Mouse (Mus musculus) embryonic facial prominence, embryonic 14.5 days (tissue): Measurements from ENCODE around the gene Sult5a1. TPM values are rescaled to one million over a fixed set of nuclear protein-coding genes. Genes with fewer than 3 reads are reported as not detected.

Experiments used
- ATAC-seq: fragments of 200-750 bp; cut with Nextera tagmentation; 2 replicates; pipeline ENCODE4 v1.8.0; 2017; ENCODE audit warnings: low read depth, moderate number of reproducible peaks, moderate TSS enrichment
- DNase-seq: peaks from one replicate; pipeline ENCODE4 v3.0.0-alpha.2; 2015; ENCODE audit warnings: low spot score
- H3K27ac ChIP-seq: fragments of 300-500 bp; sonication (generic); replicated peaks from 2 replicates; pipeline ENCODE4 v1.5.1; 2014; ENCODE audit warnings: low read depth, mild to moderate bottlenecking, low read length, moderate library complexity
- H3K27me3 ChIP-seq: fragments of 300-500 bp; sonication (generic); replicated peaks from 2 replicates; pipeline ENCODE4 v1.6.1; 2014; ENCODE audit warnings: low read length; ENCODE audit not compliant: control insufficient read depth, insufficient read depth
- H3K36me3 ChIP-seq: fragments of 300-500 bp; sonication (generic); 2 replicates; pipeline ENCODE4 v1.6.1; 2014; ENCODE audit warnings: low read length, mixed read lengths; ENCODE audit not compliant: control insufficient read depth, insufficient read depth
- H3K4me1 ChIP-seq: fragments of 300-500 bp; sonication (generic); 2 replicates; pipeline ENCODE4 v1.6.1; 2014; ENCODE audit warnings: antibody characterized with exemption, low read length; ENCODE audit not compliant: control insufficient read depth, insufficient read depth
- H3K4me2 ChIP-seq: fragments of 300-500 bp; sonication (generic); 2 replicates; pipeline ENCODE4 v1.6.1; 2014; ENCODE audit warnings: low read depth, mild to moderate bottlenecking, low read length, moderate library complexity, mixed read lengths
- H3K4me3 ChIP-seq: fragments of 300-500 bp; sonication (generic); 2 replicates; pipeline ENCODE4 v1.5.1; 2014; ENCODE audit warnings: low read depth, mild to moderate bottlenecking, low read length
- H3K9ac ChIP-seq: fragments of 300-500 bp; sonication (generic); 2 replicates; pipeline ENCODE4 v1.6.1; 2014; ENCODE audit warnings: low read depth, mild to moderate bottlenecking, low read length, moderate library complexity, mixed read lengths
- H3K9me3 ChIP-seq: fragments of 300-500 bp; sonication (generic); 2 replicates; pipeline ENCODE4 v1.6.1; 2016; ENCODE audit warnings: low read length; ENCODE audit not compliant: control insufficient read depth
- WGBS: fragments of 180-500 bp; shearing (Covaris S2); extraction: QIAGEN DNeasy Blood & Tissue Kit; methylation state at CpG from one replicate; pipeline ENCODE4 v1.1.7; 2014; 5-methylcytosine and 5-hydroxymethylcytosine counted together
- polyA plus RNA-seq: library from polyadenylated mRNA; unstranded; fragments of >200 nt; fragmentation: Nextera tagmentation; extraction: Ambion mirVana; gene quantifications from 2 replicates; pipeline ENCODE4 v1.2.1, GENCODE M21; 2014

The Sult5a1 gene
- polyA plus RNA-seq, 1 experiment from 2014 or later = 27.9 TPM

GRCm38 (mm10) chr8:123141741-123142462, 16.2 kb downstream of the Sult5a1 start:
- peaks cover 32% of the 10 kb centered on the region for H3K4me1 ChIP-seq
- H3K36me3 ChIP-seq = no peaks in the 10 kb centered on the region
- DNase-seq (peak; percentile 96), ATAC-seq (peak; percentile 49)
- WGBS = 47% methylated on average over 14 of the region's 14 CpGs
- H3K27me3 ChIP-seq = no peaks in the 10 kb centered on the region
- H3K4me2 ChIP-seq = no peak overlapping the region
- no peak overlapping the region for H3K9ac ChIP-seq
- peak overlapping the region; percentile 91 for H3K27ac ChIP-seq
- H3K9me3 ChIP-seq = no peaks in the 10 kb centered on the region
- no peak overlapping the region for H3K4me3 ChIP-seq

GRCm38 (mm10) chr8:123138741-123139140, 19.4 kb downstream of the Sult5a1 start:
- Histone ChIP-seq H3K9ac (no peak overlapping the region), H3K27me3 (no peaks in the 10 kb centered on the region), H3K27ac (no peak overlapping the region), H3K4me3 (no peak overlapping the region), H3K36me3 (no peaks in the 10 kb centered on the region), H3K4me2 (no peak overlapping the region), H3K4me1 (peaks cover 32% of the 10 kb centered on the region), H3K9me3 (no peaks in the 10 kb centered on the region)
- no peak for DNase-seq
- no peak for ATAC-seq
- WGBS = 55% methylated on average over 4 of the region's 4 CpGs

GRCm38 (mm10) chr8:123137645-123138077, 20.5 kb downstream of the Sult5a1 start:
- DNase-seq (peak; percentile 98), ATAC-seq (peak; percentile 94)
- WGBS = 0% methylated on average over 1 of the region's 2 CpGs
- Histone ChIP-seq H3K4me1 (peaks cover 31% of the 10 kb centered on the region), H3K4me2 (no peak overlapping the region), H3K27me3 (no peaks in the 10 kb centered on the region), H3K36me3 (no peaks in the 10 kb centered on the region), H3K9me3 (peaks cover 3% of the 10 kb centered on the region; the same call in 1 of the 2 replicates), H3K27ac (peak overlapping the region; percentile 91), H3K4me3 (no peak overlapping the region), H3K9ac (peak overlapping the region; percentile 34; the same call in 1 of the 2 replicates)

GRCm38 (mm10) chr8:123136287-123136686, 21.8 kb downstream of the Sult5a1 start:
- H3K4me1 ChIP-seq = peaks cover 21% of the 10 kb centered on the region

GRCm38 (mm10) chr8:123135806-123136205, 22.3 kb downstream of the Sult5a1 start:
- no peak for ATAC-seq
- 41% methylated on average over 9 of the region's 9 CpGs for WGBS
- Histone ChIP-seq H3K27me3 (no peaks in the 10 kb centered on the region), H3K4me3 (no peak overlapping the region), H3K36me3 (no peaks in the 10 kb centered on the region), H3K9me3 (peaks cover 3% of the 10 kb centered on the region; the same call in 1 of the 2 replicates), H3K9ac (peak overlapping the region; percentile 14; the same call in 1 of the 2 replicates), H3K27ac (no peak overlapping the region; the same call in 1 of the 2 replicates), H3K4me1 (peaks cover 21% of the 10 kb centered on the region), H3K4me2 (0 out of 2 replicates have a peak overlapping the region, but pooled peaks have one; percentile 7)
- no peak for DNase-seq

More at GRCm38 (mm10) chr8:123136287-123136686, 21.8 kb downstream of the Sult5a1 start:
- no peaks in the 10 kb centered on the region for H3K27me3 ChIP-seq
- no peak overlapping the region for H3K4me3 ChIP-seq
- H3K27ac ChIP-seq = no peak overlapping the region
- no peak overlapping the region for H3K9ac ChIP-seq
- ATAC-seq (no peak), DNase-seq (peak; percentile 12)
- peaks cover 3% of the 10 kb centered on the region; the same call in 1 of the 2 replicates for H3K9me3 ChIP-seq
- H3K36me3 ChIP-seq = no peaks in the 10 kb centered on the region
- 77% methylated on average over 9 of the region's 9 CpGs for WGBS
- H3K4me2 ChIP-seq = no peak overlapping the region

GRCm38 (mm10) chr8:123135406-123135805, 22.7 kb downstream of the Sult5a1 start:
- no peak for ATAC-seq
- Histone ChIP-seq H3K4me3 (no peak overlapping the region), H3K36me3 (no peaks in the 10 kb centered on the region), H3K9ac (peak overlapping the region; percentile 14; the same call in 1 of the 2 replicates), H3K27me3 (no peaks in the 10 kb centered on the region), H3K27ac (no peak overlapping the region; the same call in 1 of the 2 replicates), H3K9me3 (peaks cover 3% of the 10 kb centered on the region; the same call in 1 of the 2 replicates), H3K4me1 (peaks cover 21% of the 10 kb centered on the region), H3K4me2 (0 out of 2 replicates have a peak overlapping the region, but pooled peaks have one; percentile 7)
- DNase-seq = peak; percentile 28
- WGBS = 27% methylated on average over 7 of the region's 7 CpGs

GRCm38 (mm10) chr8:123134149-123134713, 23.9 kb downstream of the Sult5a1 start:
- DNase-seq (no peak), ATAC-seq (no peak)
- WGBS = 92% methylated on average over 11 of the region's 11 CpGs

GRCm38 (mm10) chr8:123132953-123133352, 25.2 kb downstream of the Sult5a1 start:
- Histone ChIP-seq H3K9ac (no peak overlapping the region), H3K4me3 (no peak overlapping the region), H3K4me1 (peaks cover 15% of the 10 kb centered on the region), H3K4me2 (no peak overlapping the region), H3K36me3 (no peaks in the 10 kb centered on the region), H3K27me3 (no peaks in the 10 kb centered on the region), H3K27ac (no peak overlapping the region), H3K9me3 (peaks cover 3% of the 10 kb centered on the region; the same call in 1 of the 2 replicates)
- ATAC-seq = no peak
- 100% methylated on average over 2 of the region's 2 CpGs for WGBS
- DNase-seq = no peak

More at GRCm38 (mm10) chr8:123134149-123134713, 23.9 kb downstream of the Sult5a1 start:
- Histone ChIP-seq H3K4me2 (no peak overlapping the region), H3K27ac (no peak overlapping the region), H3K27me3 (no peaks in the 10 kb centered on the region), H3K4me1 (peaks cover 21% of the 10 kb centered on the region), H3K36me3 (no peaks in the 10 kb centered on the region), H3K9me3 (peaks cover 3% of the 10 kb centered on the region; the same call in 1 of the 2 replicates), H3K4me3 (no peak overlapping the region), H3K9ac (no peak overlapping the region)
